Mouse (Mus musculus): ENCODE results near the gene Sgca. TPM values are rescaled to one million over a fixed set of nuclear protein-coding genes. Genes with fewer than 3 reads are reported as not detected.

Sgca gene
- total RNA-seq, 2 experiments from 2014 or later: 0.35 TPM; not detected in 1

- H3K4me3 ChIP-seq: peak within 1 kb of the TSS; percentile 71
- DNase-seq (ENCODE audit: extremely low spot score in 1 of 2, low spot score in 2 of 2): peak; percentile 93 to 94
- intact Hi-C loops (cut with DNase I): loop anchor here (2.0 to 10.0 kb wide), 2 partner anchors 50 to 666 kb away; partner anchors contain the start of genes Ankrd40, Luc7l3 and Pdk2
- H3K27ac ChIP-seq: peak within 1 kb of the TSS; percentile 98
- peak; percentile 72 for TF ChIP-seq CTCF (IDR thresholded peaks at IDR 0.05)
These were observed 14.8 kb upstream of the Sgca start, which contains the start of gene Ppp1r9b for GRCm38 (mm10) chr11:94990749-94991577. Gene Ppp1r9b, plus strand, starts transcription at chr11:94991035.

GRCm38 (mm10) chr11:94990102-94990748 lies 14.1 kb upstream of the Sgca start:
- H3K27ac ChIP-seq: peak overlapping the region; percentile 98
- TF ChIP-seq CTCF (IDR thresholded peaks at IDR 0.05): no peak
- peak overlapping the region; percentile 71 for H3K4me3 ChIP-seq
- intact Hi-C loops (cut with DNase I): loop anchor here (2.0 to 10.0 kb wide), 2 partner anchors 51 to 665 kb away; partner anchors contain the start of genes Ankrd40, Luc7l3 and Pdk2
- DNase-seq (ENCODE audit: extremely low spot score in 1 of 2, low spot score in 2 of 2): no peak

- peak; percentile 80 to 82 for DNase-seq (ENCODE audit: extremely low spot score in 1 of 2, low spot score in 2 of 2)
- H3K27ac ChIP-seq: peak overlapping the region; percentile 98
- peak overlapping the region; percentile 71 for H3K4me3 ChIP-seq
- no peak; the same call in 1 of the 2 replicates for TF ChIP-seq CTCF (IDR thresholded peaks at IDR 0.05)
- intact Hi-C loops (cut with DNase I): loop anchor here (1.0 to 10.0 kb wide), 3 partner anchors 10 to 665 kb away; partner anchors contain the start of genes Ankrd40, Luc7l3 and Pdk2
These were observed 13.5 kb upstream of the Sgca start for GRCm38 (mm10) chr11:94989562-94990017.

- no peak for TF ChIP-seq CTCF (IDR thresholded peaks at IDR 0.05)
- DNase-seq (ENCODE audit: extremely low spot score in 1 of 2, low spot score in 2 of 2): peak in 1 of 2 experiments; percentile 53
- intact Hi-C loops (cut with DNase I): loop anchor here (1.0 kb wide), 1 partner anchor 10 kb away; no protein-coding TSS in a partner anchor
- Histone ChIP-seq H3K27ac (peak overlapping the region; percentile 98), H3K4me3 (peak overlapping the region; percentile 71)
These were observed 12.8 kb upstream of the Sgca start for GRCm38 (mm10) chr11:94988780-94989561.

- intact Hi-C loops (cut with DNase I): no loop called here
- no peak overlapping the region for H3K4me3 ChIP-seq
- H3K27ac ChIP-seq: peak overlapping the region; percentile 98
These were observed 11.7 kb upstream of the Sgca start for GRCm38 (mm10) chr11:94987851-94988250.

GRCm38 (mm10) chr11:94987341-94987740 lies 11.2 kb upstream of the Sgca start:
- DNase-seq (ENCODE audit: extremely low spot score in 1 of 2, low spot score in 2 of 2): no peak
- no peak for TF ChIP-seq CTCF (IDR thresholded peaks at IDR 0.05)
- H3K27ac ChIP-seq: peak overlapping the region; percentile 98
- no peak overlapping the region for H3K4me3 ChIP-seq
- intact Hi-C loops (cut with DNase I): no loop called here

More at GRCm38 (mm10) chr11:94987851-94988250, 11.7 kb upstream of the Sgca start:
- no peak for DNase-seq (ENCODE audit: extremely low spot score in 1 of 2, low spot score in 2 of 2)
- TF ChIP-seq CTCF (IDR thresholded peaks at IDR 0.05): no peak

GRCm38 (mm10) chr11:94986435-94986834 lies 10.3 kb upstream of the Sgca start:
- TF ChIP-seq CTCF (IDR thresholded peaks at IDR 0.05): no peak
- intact Hi-C loops (cut with DNase I): no loop called here

GRCm38 (mm10) chr11:94985822-94986221 lies 9.7 kb upstream of the Sgca start:
- DNase-seq (ENCODE audit: extremely low spot score in 1 of 2, low spot score in 2 of 2): no peak
- no peak for TF ChIP-seq CTCF (IDR thresholded peaks at IDR 0.05)
- Histone ChIP-seq H3K27ac (no peak overlapping the region), H3K4me3 (no peak overlapping the region)
- intact Hi-C loops (cut with DNase I): no loop called here

More at GRCm38 (mm10) chr11:94986435-94986834, 10.3 kb upstream of the Sgca start:
- Histone ChIP-seq H3K27ac (no peak overlapping the region; the same call in 1 of the 2 replicates), H3K4me3 (no peak overlapping the region)
- no peak for DNase-seq (ENCODE audit: extremely low spot score in 1 of 2, low spot score in 2 of 2)

GRCm38 (mm10) chr11:94985140-94985539 lies 9.0 kb upstream of the Sgca start:
- Histone ChIP-seq H3K27ac (no peak overlapping the region), H3K4me3 (no peak overlapping the region)
- TF ChIP-seq CTCF (IDR thresholded peaks at IDR 0.05): no peak
- intact Hi-C loops (cut with DNase I): no loop called here
- DNase-seq (ENCODE audit: extremely low spot score in 1 of 2, low spot score in 2 of 2): no peak

- peak overlapping the region; percentile 82 for H3K27ac ChIP-seq
- no peak for TF ChIP-seq CTCF (IDR thresholded peaks at IDR 0.05)
- no peak for DNase-seq (ENCODE audit: extremely low spot score in 1 of 2, low spot score in 2 of 2)
These were observed 3.5 kb upstream of the Sgca start for GRCm38 (mm10) chr11:94979462-94980179.

More at GRCm38 (mm10) chr11:94979462-94980179, 3.5 kb upstream of the Sgca start:
- intact Hi-C loops (cut with DNase I): loop anchor here (1.0 to 5.0 kb wide), 3 partner anchors 10 to 63 kb away; partner anchors contain the start of gene Pdk2
- H3K4me3 ChIP-seq: peak overlapping the region; percentile 46

Data from left cerebral cortex, adult 2 months (tissue).